Mouse (Mus musculus) kidney, adult 2 months (tissue): ENCODE results near the gene Tppp2. TPM values are rescaled to one million over a fixed set of nuclear protein-coding genes. Genes with fewer than 3 reads are reported as not detected.

ENCODE experiments used
- DNase-seq: peaks from one replicate; pipeline ENCODE4 v3.0.0; 2021
- H3K27ac ChIP-seq: fragments of 200-500 bp; 2 replicates; pipeline ENCODE4 v1.5.1; 2012; ENCODE audit warnings: low read depth, low read length, control low read depth, inconsistent platforms; ENCODE audit not compliant: insufficient read depth
- H3K27me3 ChIP-seq: fragments of 200-500 bp; replicated peaks from 2 replicates; pipeline ENCODE4 v1.6.1; 2012; ENCODE audit warnings: mild to moderate bottlenecking, moderate library complexity, low read length, inconsistent platforms; ENCODE audit not compliant: control insufficient read depth, insufficient read depth
- H3K36me3 ChIP-seq: fragments of 200-500 bp; 2 replicates; pipeline ENCODE4 v1.6.1; 2012; ENCODE audit warnings: mild to moderate bottlenecking, moderate library complexity, low read length, inconsistent platforms; ENCODE audit not compliant: control insufficient read depth, insufficient read depth
- H3K4me1 ChIP-seq: fragments of 200-500 bp; 2 replicates; pipeline ENCODE4 v1.6.1; 2011; ENCODE audit warnings: low read length; ENCODE audit not compliant: control insufficient read depth, insufficient read depth
- H3K4me3 ChIP-seq: fragments of 200-500 bp; 2 replicates; pipeline ENCODE4 v1.5.1; 2011; ENCODE audit warnings: mild to moderate bottlenecking, low read depth, low read length, control low read depth; ENCODE audit not compliant: insufficient read depth
- CTCF ChIP-seq: fragments of 200-500 bp; conservative IDR thresholded peaks from 2 replicates; pipeline ENCODE4 v1.5.1; 2011; ENCODE audit warnings: low read depth, mild to moderate bottlenecking, control low read depth, low read length, moderate library complexity, mixed read lengths; ENCODE audit not compliant: insufficient read depth, insufficient read length
- POLR2A ChIP-seq: fragments of 200-500 bp; IDR thresholded peaks from one replicate; pipeline ENCODE4 v1.6.1; 2011; ENCODE audit warnings: low read depth, low read length, control low read depth
- WGBS: fragments of 180-500 bp; shearing (Covaris S2); methylation state at CpG from one replicate; pipeline ENCODE4 v1.1.7; 2018; 5-methylcytosine and 5-hydroxymethylcytosine counted together
- polyA plus RNA-seq: library from polyadenylated mRNA; depleted of rRNA; stranded (reverse); fragments of >200 nt; gene quantifications from 2 replicates; pipeline ENCODE4 v1.2.3, GENCODE M21; 2012

Gene Tppp2
- polyA plus RNA-seq, 1 experiment: not detected

DNA sequence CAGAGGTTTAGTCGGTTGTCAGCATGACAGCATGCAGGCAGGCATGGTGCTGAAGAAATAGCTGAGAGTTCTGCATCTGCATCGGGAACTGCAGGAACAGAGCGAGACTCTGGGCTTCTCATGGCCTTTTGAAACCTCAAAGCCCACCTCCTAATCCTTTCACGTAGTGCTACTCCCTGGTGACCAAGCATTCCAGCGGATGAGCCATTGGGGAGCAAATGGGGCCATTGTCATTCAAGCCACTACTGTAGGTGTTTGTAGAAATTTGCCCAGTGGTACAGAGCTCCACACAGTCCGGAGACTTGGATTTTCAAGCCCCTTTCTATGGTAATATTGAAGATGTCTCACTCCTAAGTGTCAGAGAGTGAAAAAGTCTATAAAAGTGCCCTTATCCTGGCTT is 32.2 kb upstream of the Tppp2 start:
- 69% methylated on average over 6 of the region's 6 CpGs for WGBS
- TF ChIP-seq CTCF: no peak
- TF ChIP-seq POLR2A: no peak
- Histone ChIP-seq H3K4me1 (0 out of 2 replicates have a peak, but pooled peaks cover 3% of the 10 kb centered on the region), H3K27ac (no peak overlapping the region), H3K36me3 (0 out of 2 replicates have a peak, but pooled peaks cover 2% of the 10 kb centered on the region), H3K27me3 (no peaks in the 10 kb centered on the region), H3K4me3 (no peak overlapping the region)
- DNase-seq: no peak

DNA sequence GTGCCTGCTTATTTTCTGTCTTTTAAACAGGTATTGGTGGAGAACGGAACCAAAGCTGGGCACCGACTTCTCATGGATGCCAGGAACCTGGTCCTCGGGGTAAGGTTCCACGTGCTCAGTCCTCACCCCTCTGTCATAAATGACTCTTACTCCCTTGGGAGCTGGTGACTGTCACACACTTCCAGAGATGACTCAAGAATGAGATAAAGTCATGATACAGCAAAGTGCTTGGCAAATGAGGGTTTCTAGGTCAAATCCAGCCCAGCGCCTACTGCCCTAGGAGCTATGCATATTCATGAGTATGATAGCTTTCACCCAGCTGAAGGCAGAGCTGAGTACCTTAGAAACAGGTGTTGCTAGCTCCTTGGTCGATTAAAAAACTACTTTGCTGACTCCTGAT is 28.4 kb upstream of the Tppp2 start:
- Histone ChIP-seq H3K27ac (no peak overlapping the region), H3K36me3 (peaks cover 2% of the 10 kb centered on the region; the same call in 1 of the 2 replicates), H3K4me1 (0 out of 2 replicates have a peak, but pooled peaks cover 3% of the 10 kb centered on the region), H3K27me3 (no peaks in the 10 kb centered on the region), H3K4me3 (no peak overlapping the region)
- DNase-seq: no peak
- WGBS: 81% methylated on average over 6 of the region's 6 CpGs
- TF ChIP-seq CTCF: no peak

DNA sequence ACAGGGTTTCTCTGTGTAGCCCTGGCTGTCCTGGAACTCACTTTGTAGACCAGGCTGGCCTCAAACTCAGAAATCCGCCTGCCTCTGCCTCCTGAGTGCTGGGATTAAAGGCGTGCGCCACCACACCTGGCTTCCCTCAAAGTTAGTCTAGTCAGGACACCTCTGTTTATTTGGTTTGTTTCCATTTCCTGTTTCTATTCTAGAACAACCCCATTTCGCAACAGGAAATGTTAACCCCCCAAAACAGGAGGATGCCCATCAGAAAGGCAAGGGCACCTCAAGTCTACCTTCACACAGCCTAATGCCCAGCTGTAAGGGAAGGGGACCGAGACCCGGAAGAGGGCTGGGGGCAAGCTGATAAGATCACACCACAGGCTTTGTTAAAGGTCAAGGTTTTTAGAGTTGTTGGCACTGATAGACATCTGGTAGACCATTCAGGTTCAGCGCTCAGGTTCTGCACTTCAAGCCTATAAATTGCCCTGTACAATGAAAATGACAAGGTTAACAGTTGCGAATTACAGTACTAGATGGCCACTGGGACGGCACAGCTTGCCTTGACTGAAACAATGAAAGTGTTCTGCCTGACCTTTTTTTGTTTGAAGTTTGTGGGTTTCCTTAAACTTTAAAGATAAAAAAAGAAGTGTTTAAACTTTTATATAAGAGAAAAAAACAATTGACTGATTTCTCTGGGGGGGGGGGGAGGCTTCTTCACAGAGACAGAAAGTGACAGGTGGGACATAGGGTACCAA is 25.9 kb upstream of the Tppp2 start, which contains the start of gene Slc39a2:
Slc39a2 (plus strand) TSS at position 699 of the 749 bp plus-strand sequence.
- Histone ChIP-seq H3K27ac (no peak within 1 kb of the TSS), H3K4me3 (no peak within 1 kb of the TSS), H3K27me3 (no peaks in the 10 kb centered on the region), H3K36me3 (peaks cover 2% of the 10 kb centered on the region; the same call in 1 of the 2 replicates), H3K4me1 (no peaks in the 10 kb centered on the region)
- TF ChIP-seq CTCF: no peak
- TF ChIP-seq POLR2A: no peak
- no peak for DNase-seq
- 79% methylated on average over 9 of the region's 9 CpGs for WGBS

DNA sequence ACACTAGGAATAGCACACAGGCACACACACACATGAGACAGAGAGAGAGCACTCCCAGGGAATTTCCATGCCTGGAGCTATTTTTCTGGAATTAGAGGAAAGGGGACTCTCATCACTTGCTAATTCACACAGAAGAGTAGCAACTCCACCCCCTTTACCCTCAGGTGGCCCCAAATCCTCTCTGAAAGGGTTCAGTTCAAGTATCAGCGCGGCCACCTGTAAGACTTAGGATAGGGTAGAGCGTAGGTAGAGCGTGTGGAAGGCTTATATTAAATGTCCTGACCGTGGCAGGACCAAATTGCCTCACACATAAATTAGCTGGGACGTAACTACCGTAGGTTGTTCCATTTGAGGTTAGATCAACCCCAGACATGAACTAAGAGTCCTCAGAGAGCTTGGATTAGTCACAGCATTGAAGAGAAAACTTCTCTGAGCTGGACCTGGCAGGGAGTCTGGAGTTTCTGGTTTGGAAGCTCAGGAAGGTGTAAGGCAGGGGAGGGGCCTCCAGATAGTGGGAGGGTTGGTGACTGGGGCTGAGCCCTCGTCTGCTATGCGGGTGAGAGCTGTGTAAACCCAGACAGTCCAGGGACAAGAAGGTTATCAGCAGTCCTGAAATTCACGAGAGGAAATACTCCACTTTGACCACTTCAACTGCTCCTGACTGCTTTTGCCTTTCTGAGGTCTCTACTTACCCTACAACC is 25.0 kb upstream of the Tppp2 start:
- DNase-seq: no peak
- Histone ChIP-seq H3K27me3 (no peaks in the 10 kb centered on the region), H3K27ac (no peak overlapping the region), H3K4me1 (no peaks in the 10 kb centered on the region), H3K36me3 (peaks cover 2% of the 10 kb centered on the region; the same call in 1 of the 2 replicates), H3K4me3 (no peak overlapping the region)
- 55% methylated on average over 10 of the region's 10 CpGs for whole genome bisulfite sequencing
- TF ChIP-seq POLR2A (no peak), CTCF (no peak)

DNA sequence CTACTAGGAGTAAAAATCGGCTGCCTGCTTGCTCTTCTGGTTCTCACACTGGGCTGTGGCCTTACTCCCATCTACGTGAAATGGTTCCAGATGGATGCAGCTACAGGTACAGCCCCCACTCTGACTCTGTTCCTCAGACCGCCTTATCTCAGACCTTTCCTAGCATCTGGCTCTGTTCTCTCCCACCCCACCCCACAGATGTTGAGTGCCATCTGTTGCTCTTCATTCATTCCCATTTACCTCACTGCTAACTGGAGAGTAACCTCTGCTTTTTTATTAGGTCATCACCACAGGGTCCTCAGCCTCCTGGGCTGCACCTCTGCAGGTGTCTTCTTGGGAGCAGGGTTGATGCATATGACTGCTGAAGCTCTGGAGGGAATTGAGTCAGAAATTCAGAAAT is 24.4 kb upstream of the Tppp2 start:
- no peak overlapping the region for H3K27ac ChIP-seq
- WGBS: 75% methylated on average over 3 of the region's 3 CpGs

DNA sequence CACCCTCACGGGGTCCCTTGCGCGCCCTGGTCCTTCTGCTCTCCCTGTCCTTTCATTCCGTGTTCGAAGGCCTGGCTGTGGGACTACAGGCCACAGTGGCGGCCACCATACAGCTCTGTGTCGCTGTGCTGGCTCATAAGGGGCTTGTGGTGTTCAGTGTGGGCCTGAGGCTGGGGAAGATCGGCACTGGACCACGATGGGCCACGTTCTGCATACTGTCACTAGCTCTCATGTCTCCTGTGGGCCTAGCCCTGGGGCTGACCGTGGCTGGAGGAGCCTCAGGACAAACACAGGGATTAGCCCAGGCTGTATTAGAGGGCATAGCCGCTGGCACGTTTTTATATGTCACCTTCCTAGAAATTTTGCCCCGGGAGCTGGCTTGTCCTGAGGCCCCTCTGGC is 23.2 kb upstream of the Tppp2 start:
- WGBS: 87% methylated on average over 14 of the region's 14 CpGs
- Histone ChIP-seq H3K4me1 (no peaks in the 10 kb centered on the region), H3K27ac (no peak overlapping the region), H3K4me3 (no peak overlapping the region), H3K36me3 (peaks cover 2% of the 10 kb centered on the region; the same call in 1 of the 2 replicates), H3K27me3 (no peaks in the 10 kb centered on the region)
- TF ChIP-seq CTCF (no peak), POLR2A (no peak)
- DNase-seq: no peak

More for the DNA sequence above, 24.4 kb upstream of the Tppp2 start:
- TF ChIP-seq POLR2A (no peak), CTCF (no peak)
- Histone ChIP-seq H3K36me3 (peaks cover 2% of the 10 kb centered on the region; the same call in 1 of the 2 replicates), H3K4me3 (no peak overlapping the region), H3K4me1 (no peaks in the 10 kb centered on the region), H3K27me3 (no peaks in the 10 kb centered on the region)
- no peak for DNase-seq

DNA sequence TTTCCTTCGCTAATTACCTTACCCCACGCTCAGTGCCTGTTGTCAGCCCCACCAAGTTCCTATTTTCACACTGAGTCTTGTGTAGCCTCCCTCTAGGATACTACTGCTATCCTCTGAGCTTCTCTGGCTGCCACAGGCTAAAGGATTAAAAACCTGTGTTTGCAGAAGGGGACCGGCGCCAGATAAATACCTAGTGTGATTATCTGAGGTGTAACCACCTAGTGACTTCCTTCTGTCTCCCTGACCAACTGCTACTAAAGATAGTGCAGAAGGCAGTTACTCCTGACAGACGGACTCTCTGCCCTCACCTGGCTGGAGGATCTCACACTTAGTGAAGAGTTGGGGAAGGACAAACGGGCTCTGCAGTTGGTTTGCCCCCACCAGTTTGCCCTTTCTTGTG is 22.2 kb upstream of the Tppp2 start:
- TF ChIP-seq CTCF (no peak), POLR2A (no peak)
- Histone ChIP-seq H3K4me1 (no peaks in the 10 kb centered on the region), H3K27ac (no peak overlapping the region), H3K4me3 (no peak overlapping the region), H3K27me3 (no peaks in the 10 kb centered on the region), H3K36me3 (no peaks in the 10 kb centered on the region; the same call in 1 of the 2 replicates)
- 92% methylated on average over 6 of the region's 6 CpGs for WGBS
- DNase-seq: no peak
